Mouse (Mus musculus) testis, adult 2 months (tissue): Measurements from ENCODE around the gene Fyn. TPM values are rescaled to one million over a fixed set of nuclear protein-coding genes. Genes with fewer than 3 reads are reported as not detected.

Experiments used
- H3K27ac ChIP-seq: fragments of 200-500 bp; 2 replicates; pipeline ENCODE4 v1.5.1; 2012; ENCODE audit warnings: low read depth, low read length; ENCODE audit not compliant: control insufficient read depth, insufficient read depth
- H3K27me3 ChIP-seq: fragments of 200-500 bp; 2 replicates; pipeline ENCODE4 v1.6.1; 2012; ENCODE audit warnings: mild to moderate bottlenecking, low read length, moderate library complexity; ENCODE audit not compliant: control insufficient read depth, insufficient read depth
- H3K36me3 ChIP-seq: fragments of 200-500 bp; 2 replicates; pipeline ENCODE4 v1.6.1; 2012; ENCODE audit warnings: mild to moderate bottlenecking, low read length; ENCODE audit not compliant: control insufficient read depth, insufficient read depth
- H3K4me1 ChIP-seq: fragments of 200-500 bp; 2 replicates; pipeline ENCODE4 v1.6.1; 2012; ENCODE audit warnings: low read length; ENCODE audit not compliant: control insufficient read depth, insufficient read depth
- H3K4me3 ChIP-seq: fragments of 200-500 bp; 2 replicates; pipeline ENCODE4 v1.5.1; 2012; ENCODE audit warnings: low read depth, mild to moderate bottlenecking, low read length, moderate library complexity, mixed read lengths; ENCODE audit not compliant: control insufficient read depth
- CTCF ChIP-seq: fragments of 200-500 bp; IDR thresholded peaks from 2 replicates; pipeline ENCODE4 v1.5.1; 2012; ENCODE audit warnings: low read depth, mild to moderate bottlenecking, inconsistent platforms, low read length, moderate library complexity; ENCODE audit not compliant: control insufficient read depth, insufficient read depth, insufficient replicate concordance
- POLR2A ChIP-seq: fragments of 200-500 bp; IDR thresholded peaks from 2 replicates; pipeline ENCODE4 v1.6.1; 2012; ENCODE audit warnings: low read depth, mild to moderate bottlenecking, inconsistent platforms, low read length, moderate library complexity; ENCODE audit not compliant: control insufficient read depth
- polyA plus RNA-seq: library from polyadenylated mRNA; depleted of rRNA; stranded (reverse); fragments of >200 nt; gene quantifications from 2 replicates; pipeline ENCODE4 v1.2.3, GENCODE M21; 2012

Gene Fyn
- polyA plus RNA-seq, 1 experiment = 18.8 TPM

- no peaks in the 10 kb centered on the region for H3K36me3 ChIP-seq
- H3K27me3 ChIP-seq = no peaks in the 10 kb centered on the region
- peak overlapping the region; percentile 59 for H3K27ac ChIP-seq
- TF ChIP-seq POLR2A (no peak), CTCF (no peak)
- no peaks in the 10 kb centered on the region for H3K4me1 ChIP-seq
- H3K4me3 ChIP-seq = no peak overlapping the region
Observed at GRCm38 (mm10) chr10:39541451-39541874, 172.8 kb downstream of the Fyn start.

GRCm38 (mm10) chr10:39541951-39542521 lies 173.4 kb downstream of the Fyn start:
- Histone ChIP-seq H3K4me1 (no peaks in the 10 kb centered on the region), H3K27ac (no peak overlapping the region), H3K4me3 (no peak overlapping the region), H3K27me3 (no peaks in the 10 kb centered on the region), H3K36me3 (no peaks in the 10 kb centered on the region)
- TF ChIP-seq CTCF (no peak), POLR2A (no peak)

GRCm38 (mm10) chr10:39542535-39543257 lies 174.0 kb downstream of the Fyn start:
- H3K27ac ChIP-seq = no peak overlapping the region
- H3K36me3 ChIP-seq = no peaks in the 10 kb centered on the region
- no peak overlapping the region for H3K4me3 ChIP-seq
- TF ChIP-seq CTCF (no peak), POLR2A (no peak)
- no peaks in the 10 kb centered on the region for H3K4me1 ChIP-seq
- H3K27me3 ChIP-seq = no peaks in the 10 kb centered on the region

GRCm38 (mm10) chr10:39543258-39543770 lies 174.7 kb downstream of the Fyn start:
- TF ChIP-seq CTCF (no peak), POLR2A (no peak)

DNA sequence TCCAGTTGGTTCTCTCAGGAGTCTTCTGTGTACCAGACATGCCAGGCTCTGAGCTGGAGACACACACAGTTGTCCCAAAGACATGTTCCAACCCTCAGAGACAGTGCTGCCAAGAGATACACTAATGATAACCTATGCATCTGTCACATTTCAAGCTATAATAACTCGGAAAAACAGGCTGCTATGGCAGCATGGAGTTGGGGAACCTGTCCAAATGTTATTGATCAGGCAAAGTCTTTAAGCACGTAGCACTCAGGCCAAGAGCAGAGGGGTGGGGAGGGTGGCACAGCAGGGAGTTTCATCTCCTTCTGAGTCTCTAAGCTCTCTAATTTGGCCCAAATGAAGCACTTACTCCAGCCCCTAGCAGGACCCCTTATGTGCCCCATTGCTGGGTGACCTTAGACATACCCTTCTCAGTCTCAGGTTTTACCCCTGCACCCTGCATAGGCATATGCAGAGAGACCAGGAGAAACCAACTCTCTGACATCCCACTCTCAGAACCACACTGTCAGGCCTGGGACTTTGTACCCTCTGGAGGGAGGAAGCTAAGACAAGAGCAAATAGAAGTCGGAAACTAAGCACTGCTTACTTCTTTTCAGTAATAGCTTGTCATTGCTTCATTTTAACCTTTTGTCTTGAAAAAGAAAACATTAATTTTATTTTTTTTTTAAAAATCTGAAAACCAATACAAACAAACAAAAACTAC lies 178.9 kb downstream of the Fyn start:
- no peaks in the 10 kb centered on the region for H3K27me3 ChIP-seq
- no peak for TF ChIP-seq POLR2A
- no peak for TF ChIP-seq CTCF
- no peak overlapping the region for H3K27ac ChIP-seq
- H3K4me3 ChIP-seq = no peak overlapping the region
- no peaks in the 10 kb centered on the region for H3K36me3 ChIP-seq
- H3K4me1 ChIP-seq = no peaks in the 10 kb centered on the region; the same call in 1 of the 2 replicates

More at GRCm38 (mm10) chr10:39543258-39543770, 174.7 kb downstream of the Fyn start:
- Histone ChIP-seq H3K4me3 (no peak overlapping the region), H3K27ac (peak overlapping the region; percentile 15; the same call in 1 of the 2 replicates), H3K36me3 (no peaks in the 10 kb centered on the region), H3K4me1 (no peaks in the 10 kb centered on the region), H3K27me3 (no peaks in the 10 kb centered on the region)

- H3K4me3 ChIP-seq = no peak overlapping the region
- H3K27ac ChIP-seq = no peak overlapping the region
- peaks cover 7% of the 10 kb centered on the region for H3K4me1 ChIP-seq
- TF ChIP-seq CTCF (no peak), POLR2A (no peak)
- H3K27me3 ChIP-seq = no peaks in the 10 kb centered on the region
- H3K36me3 ChIP-seq = no peaks in the 10 kb centered on the region
Observed at GRCm38 (mm10) chr10:39550791-39551190, 182.1 kb downstream of the Fyn start.

DNA sequence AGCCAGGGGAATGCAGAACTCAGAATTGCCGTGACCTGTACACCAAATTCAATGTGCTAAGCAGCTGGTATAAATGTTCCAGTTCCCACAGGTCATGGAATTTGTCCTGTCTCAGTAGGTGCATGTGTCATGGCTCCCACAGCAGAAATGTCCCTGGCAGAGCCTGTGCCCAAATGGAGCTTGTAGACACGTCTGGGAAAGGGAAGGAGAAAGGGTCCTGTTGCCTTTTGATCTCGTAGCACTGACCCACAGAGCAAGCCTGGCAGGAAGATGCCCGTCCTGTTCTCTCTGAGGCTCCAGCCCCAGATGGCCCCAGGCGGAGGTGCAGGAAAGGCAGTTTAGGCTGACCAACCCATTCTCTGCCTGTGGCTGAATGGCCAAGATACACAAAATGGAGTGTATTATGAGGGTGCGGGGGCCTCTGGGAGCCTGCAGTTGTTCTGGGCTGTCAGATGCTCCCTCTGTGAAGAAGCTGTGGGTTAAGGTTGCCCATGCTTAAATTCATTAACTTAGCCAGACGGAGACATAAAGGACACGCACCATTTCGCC lies 183.1 kb downstream of the Fyn start:
- Histone ChIP-seq H3K27me3 (no peaks in the 10 kb centered on the region), H3K4me1 (peaks cover 9% of the 10 kb centered on the region), H3K36me3 (no peaks in the 10 kb centered on the region), H3K4me3 (no peak overlapping the region), H3K27ac (peak overlapping the region; percentile 68)
- no peak for TF ChIP-seq POLR2A
